ENCODE assay signal across 21 mouse cellular contexts in the genomic region with DNA sequence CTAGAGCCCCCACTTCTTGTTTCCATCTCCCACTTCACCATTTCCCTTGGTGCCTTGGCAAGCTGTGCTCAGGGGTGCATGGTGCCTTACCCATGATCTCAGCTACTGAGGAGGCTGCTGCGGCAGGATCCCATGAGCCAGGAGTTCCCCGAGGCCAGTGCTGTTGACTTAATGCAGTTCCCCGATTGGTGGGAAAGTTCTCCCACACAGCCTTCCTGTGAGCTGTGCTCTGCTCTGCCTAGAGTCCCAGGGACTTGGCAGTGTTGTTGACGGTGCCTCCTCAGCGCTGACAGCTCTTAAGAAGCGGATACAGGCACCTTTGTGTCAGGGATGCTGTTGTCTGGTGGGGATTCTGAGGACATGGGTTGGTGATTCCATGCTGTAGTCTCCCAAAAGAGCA.
"Had no signal": no experiment of that assay in that cellular context is flagged by ENCODE, and none has a peak within 500 bp of the region (broad histone marks: within the 10 kb centered on the region; RNA-seq: fewer than 3 reads in every experiment).

No protein-coding gene starts in this region.

- DNase-seq: cerebellum, adult 8-10 months; cerebellum, adult 9-10 months; cerebellum, adult 9-11 months; cerebellum, postnatal 10 days; cerebellum, postnatal 14 days; cerebellum, postnatal 25 days; cerebellum, postnatal 36 days; embryo, embryonic 11 days; forebrain, postnatal 0 days; gastrocnemius, adult 2 months; gastrocnemius, postnatal 10 days; gastrocnemius, postnatal 14 days; gastrocnemius, postnatal 25 days; gastrocnemius, postnatal 36 days; heart, adult 11 months; heart, adult 18-20 months; heart, adult 2 months had no signal

- ATAC-seq: forebrain, embryonic 13.5 days; forebrain, embryonic 14.5 days; forebrain, embryonic 15.5 days; forebrain, embryonic 16.5 days; forebrain, postnatal 0 days had no signal
